Mouse (Mus musculus) midbrain, embryonic 15.5 days (tissue): ENCODE measurements at regions not wholly inside any gene's neighbourhood (a gene's known extent, or its start where the extent isn't known, plus 50 kb on each side); places are given as distances from the start of the nearest gene placed in this dataset.

Experiments used
- ATAC-seq: fragments of 200-750 bp; cut with Nextera tagmentation; replicated peaks from 2 replicates; pipeline ENCODE4 v1.8.0; 2017; ENCODE audit warnings: moderate TSS enrichment
- H3K27ac ChIP-seq: fragments of 300-500 bp; sonication (generic); 2 replicates; pipeline ENCODE4 v1.5.1; 2015; ENCODE audit warnings: mild to moderate bottlenecking, inconsistent platforms
- H3K27me3 ChIP-seq: fragments of 300-500 bp; sonication (generic); replicated peaks from 2 replicates; pipeline ENCODE4 v1.6.1; 2015; ENCODE audit warnings: inconsistent platforms
- H3K36me3 ChIP-seq: fragments of 300-500 bp; sonication (generic); replicated peaks from 2 replicates; pipeline ENCODE4 v1.6.1; 2015; ENCODE audit warnings: inconsistent platforms
- H3K4me1 ChIP-seq: fragments of 300-500 bp; sonication (generic); 2 replicates; pipeline ENCODE4 v1.6.1; 2015; ENCODE audit warnings: inconsistent platforms
- H3K4me2 ChIP-seq: fragments of 300-500 bp; sonication (generic); 2 replicates; pipeline ENCODE4 v1.6.1; 2015; ENCODE audit warnings: inconsistent platforms, mild to moderate bottlenecking, moderate library complexity
- H3K4me3 ChIP-seq: fragments of 300-500 bp; sonication (generic); 2 replicates; pipeline ENCODE4 v1.5.1; 2015; ENCODE audit warnings: mild to moderate bottlenecking, inconsistent platforms
- H3K9ac ChIP-seq: fragments of 300-500 bp; sonication (generic); 2 replicates; pipeline ENCODE4 v1.6.1; 2015; ENCODE audit warnings: mild to moderate bottlenecking, inconsistent platforms
- H3K9me3 ChIP-seq: fragments of 300-500 bp; sonication (generic); 2 replicates; pipeline ENCODE4 v1.6.1; 2016; ENCODE audit warnings: inconsistent platforms
- WGBS: fragments of 180-500 bp; shearing (Covaris S2); methylation state at CpG from one replicate; pipeline ENCODE4 v1.1.7; 2015; ENCODE audit warnings: mixed read lengths; 5-methylcytosine and 5-hydroxymethylcytosine counted together

GRCm38 (mm10) chr12:73445128-73445527 is 101.1 kb downstream of the Tmem30b start:
- Histone ChIP-seq H3K4me3 (no peak overlapping the region), H3K9ac (no peak overlapping the region), H3K4me1 (no peaks in the 10 kb centered on the region), H3K27ac (no peak overlapping the region), H3K27me3 (no peaks in the 10 kb centered on the region), H3K36me3 (no peaks in the 10 kb centered on the region), H3K9me3 (no peaks in the 10 kb centered on the region), H3K4me2 (no peak overlapping the region)
- 66% methylated on average over 10 of the region's 10 CpGs for WGBS
- no peak for ATAC-seq

- no peak overlapping the region for H3K4me2 ChIP-seq
- H3K4me3 ChIP-seq, result no peak overlapping the region
- no peaks in the 10 kb centered on the region for H3K36me3 ChIP-seq
- ATAC-seq, result no peak
- H3K27ac ChIP-seq, result no peak overlapping the region
- no peaks in the 10 kb centered on the region for H3K27me3 ChIP-seq
- WGBS, result 85% methylated on average over 1 of the region's 1 CpGs
- no peaks in the 10 kb centered on the region for H3K4me1 ChIP-seq
- no peak overlapping the region for H3K9ac ChIP-seq
- H3K9me3 ChIP-seq, result no peaks in the 10 kb centered on the region
These were observed 104.9 kb downstream of the Tmem30b start for GRCm38 (mm10) chr12:73441326-73441725.

- 84% methylated on average over 10 of the region's 10 CpGs for WGBS
- H3K9me3 ChIP-seq, result no peaks in the 10 kb centered on the region
- H3K4me2 ChIP-seq, result no peak overlapping the region
- H3K36me3 ChIP-seq, result no peaks in the 10 kb centered on the region
- H3K4me1 ChIP-seq, result no peaks in the 10 kb centered on the region
- no peak overlapping the region for H3K9ac ChIP-seq
- no peak overlapping the region for H3K27ac ChIP-seq
- no peaks in the 10 kb centered on the region for H3K27me3 ChIP-seq
- H3K4me3 ChIP-seq, result no peak overlapping the region
- ATAC-seq, result no peak
These were observed 111.5 kb downstream of the Tmem30b start for GRCm38 (mm10) chr12:73434684-73435083.

GRCm38 (mm10) chr12:73432546-73432945 is 113.6 kb downstream of the Tmem30b start:
- Histone ChIP-seq H3K4me2 (no peak overlapping the region), H3K27ac (no peak overlapping the region), H3K9me3 (no peaks in the 10 kb centered on the region), H3K36me3 (no peaks in the 10 kb centered on the region), H3K27me3 (no peaks in the 10 kb centered on the region), H3K9ac (no peak overlapping the region), H3K4me1 (no peaks in the 10 kb centered on the region), H3K4me3 (no peak overlapping the region)
- ATAC-seq, result no peak
- 86% methylated on average over 5 of the region's 5 CpGs for WGBS

- Histone ChIP-seq H3K9ac (no peak overlapping the region), H3K4me2 (no peak overlapping the region), H3K27me3 (no peaks in the 10 kb centered on the region), H3K9me3 (no peaks in the 10 kb centered on the region), H3K27ac (no peak overlapping the region), H3K36me3 (no peaks in the 10 kb centered on the region), H3K4me3 (no peak overlapping the region), H3K4me1 (no peaks in the 10 kb centered on the region)
- no peak for ATAC-seq
- whole genome bisulfite sequencing, result 69% methylated on average over 12 of the region's 12 CpGs
These were observed 118.0 kb downstream of the Tmem30b start for GRCm38 (mm10) chr12:73428171-73428570.

GRCm38 (mm10) chr12:73424814-73425213 is 121.4 kb downstream of the Tmem30b start:
- H3K27me3 ChIP-seq, result no peaks in the 10 kb centered on the region
- no peak overlapping the region for H3K27ac ChIP-seq
- H3K4me2 ChIP-seq, result no peak overlapping the region
- no peak overlapping the region for H3K9ac ChIP-seq
- H3K4me3 ChIP-seq, result no peak overlapping the region
- ATAC-seq, result no peak
- no peaks in the 10 kb centered on the region for H3K9me3 ChIP-seq
- H3K4me1 ChIP-seq, result no peaks in the 10 kb centered on the region
- H3K36me3 ChIP-seq, result no peaks in the 10 kb centered on the region
- 91% methylated on average over 7 of the region's 7 CpGs for WGBS

- Histone ChIP-seq H3K27me3 (no peaks in the 10 kb centered on the region), H3K36me3 (no peaks in the 10 kb centered on the region), H3K4me1 (no peaks in the 10 kb centered on the region; the same call in 1 of the 2 replicates), H3K4me3 (no peak overlapping the region), H3K9ac (no peak overlapping the region), H3K27ac (no peak overlapping the region), H3K4me2 (no peak overlapping the region), H3K9me3 (no peaks in the 10 kb centered on the region)
- no peak for ATAC-seq
- WGBS, result 93% methylated on average over 3 of the region's 3 CpGs
These were observed 129.1 kb downstream of the Tmem30b start for GRCm38 (mm10) chr12:73417101-73417500.

GRCm38 (mm10) chr12:73416367-73416897 is 129.8 kb downstream of the Tmem30b start:
- no peaks in the 10 kb centered on the region for H3K9me3 ChIP-seq
- no peak overlapping the region for H3K27ac ChIP-seq
- peak; percentile 66 for ATAC-seq
- H3K4me1 ChIP-seq, result no peaks in the 10 kb centered on the region; the same call in 1 of the 2 replicates
- no peak overlapping the region for H3K4me3 ChIP-seq
- 43% methylated on average over 16 of the region's 16 CpGs for WGBS
- no peak overlapping the region for H3K4me2 ChIP-seq
- H3K9ac ChIP-seq, result no peak overlapping the region
- no peaks in the 10 kb centered on the region for H3K36me3 ChIP-seq
- H3K27me3 ChIP-seq, result no peaks in the 10 kb centered on the region

- no peak overlapping the region for H3K9ac ChIP-seq
- H3K27ac ChIP-seq, result no peak overlapping the region
- H3K9me3 ChIP-seq, result no peaks in the 10 kb centered on the region
- H3K36me3 ChIP-seq, result no peaks in the 10 kb centered on the region
- WGBS, result 64% methylated on average over 7 of the region's 7 CpGs
- no peak overlapping the region for H3K4me2 ChIP-seq
- no peak overlapping the region for H3K4me3 ChIP-seq
- H3K4me1 ChIP-seq, result no peaks in the 10 kb centered on the region; the same call in 1 of the 2 replicates
- ATAC-seq, result peak; percentile 67
- no peaks in the 10 kb centered on the region for H3K27me3 ChIP-seq
These were observed 129.3 kb downstream of the Slc38a6 start for GRCm38 (mm10) chr12:73415856-73416366.

GRCm38 (mm10) chr12:73413439-73414196 is 127.0 kb downstream of the Slc38a6 start:
- Histone ChIP-seq H3K4me3 (no peak overlapping the region), H3K9ac (no peak overlapping the region), H3K4me1 (no peaks in the 10 kb centered on the region; the same call in 1 of the 2 replicates), H3K27ac (no peak overlapping the region), H3K27me3 (no peaks in the 10 kb centered on the region), H3K9me3 (no peaks in the 10 kb centered on the region), H3K36me3 (no peaks in the 10 kb centered on the region), H3K4me2 (no peak overlapping the region)
- no peak for ATAC-seq
- 51% methylated on average over 15 of the region's 15 CpGs for WGBS

GRCm38 (mm10) chr12:73412500-73412899 is 125.9 kb downstream of the Slc38a6 start:
- H3K4me3 ChIP-seq, result no peak overlapping the region
- WGBS, result 88% methylated on average over 4 of the region's 4 CpGs
- H3K27me3 ChIP-seq, result no peaks in the 10 kb centered on the region
- ATAC-seq, result no peak
- H3K9me3 ChIP-seq, result no peaks in the 10 kb centered on the region
- H3K4me1 ChIP-seq, result no peaks in the 10 kb centered on the region; the same call in 1 of the 2 replicates
- H3K27ac ChIP-seq, result no peak overlapping the region
- H3K36me3 ChIP-seq, result no peaks in the 10 kb centered on the region
- no peak overlapping the region for H3K9ac ChIP-seq
- no peak overlapping the region for H3K4me2 ChIP-seq

GRCm38 (mm10) chr12:73410924-73411323 is 124.3 kb downstream of the Slc38a6 start:
- H3K36me3 ChIP-seq, result no peaks in the 10 kb centered on the region
- no peak overlapping the region for H3K27ac ChIP-seq
- no peak overlapping the region for H3K4me2 ChIP-seq
- no peaks in the 10 kb centered on the region for H3K27me3 ChIP-seq
- no peaks in the 10 kb centered on the region for H3K9me3 ChIP-seq
- WGBS, result 65% methylated on average over 7 of the region's 7 CpGs
- no peaks in the 10 kb centered on the region; the same call in 1 of the 2 replicates for H3K4me1 ChIP-seq
- no peak for ATAC-seq
- no peak overlapping the region for H3K4me3 ChIP-seq
- H3K9ac ChIP-seq, result no peak overlapping the region
